Mouse (Mus musculus) heart, adult 2 months (tissue): Measurements from ENCODE around the gene Sod1.

ENCODE experiments used
- CTCF ChIP-seq: fragments of 200-600 bp; IDR thresholded peaks from 2 replicates; pipeline ENCODE4 v1.8.1; 2022; ENCODE audit warnings: antibody characterized with exemption, mild to moderate bottlenecking, moderate library complexity
- EP300 ChIP-seq: fragments of 200-500 bp; IDR thresholded peaks from 2 replicates; pipeline ENCODE4 v1.6.1; 2011; ENCODE audit warnings: low read depth, low read length, control low read depth; ENCODE audit not compliant: insufficient read depth
- POLR2A ChIP-seq: fragments of 200-500 bp; IDR thresholded peaks from 2 replicates; pipeline ENCODE4 v1.6.1; 2011; ENCODE audit warnings: mild to moderate bottlenecking, low read depth, low read length, control low read depth; ENCODE audit not compliant: insufficient read depth

DNA sequence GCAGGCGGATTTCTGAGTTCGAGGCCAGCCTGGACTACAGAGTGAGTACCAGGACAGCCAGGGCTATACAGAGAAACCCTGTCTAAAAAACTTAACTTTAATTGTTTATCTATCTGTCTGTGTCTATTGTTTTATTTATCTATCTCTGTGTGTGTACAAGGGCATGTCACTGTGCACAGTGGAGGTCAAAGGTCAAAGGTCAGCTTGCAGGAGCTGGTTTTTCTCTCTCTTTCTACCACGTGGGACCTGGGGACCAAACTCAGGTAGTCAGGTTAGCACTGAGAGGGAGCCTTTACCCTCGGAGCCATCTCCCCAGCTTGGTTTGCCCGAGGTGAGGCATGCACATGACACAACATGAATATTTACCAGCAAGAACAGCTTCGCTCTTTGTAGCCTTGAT, 29.3 kb upstream of the Sod1 start:
- TF ChIP-seq POLR2A (no peak), CTCF (no peak), EP300 (no peak)
